Mouse (Mus musculus): ENCODE results near the gene Il1rn. TPM values are rescaled to one million over a fixed set of nuclear protein-coding genes. Genes with fewer than 3 reads are reported as not detected.
A peak's percentile ranks its signal among the peaks of the same experiment; 100 is the strongest.

Il1rn gene
- not detected for total RNA-seq (2021)

GRCm38 (mm10) chr2:24336545-24336944 lies at the start of gene Il1rn:
Gene Il1rn (plus strand): TSS chr2:24336853.
- intact Hi-C loops (cut with DNase I) = no loop called here
- no peak for DNase-seq (ENCODE audit: low spot score in 2 of 2)

GRCm38 (mm10) chr2:24290896-24291295 lies 45.8 kb upstream of the Il1rn start, which contains the start of gene Il1f10:
Gene Il1f10 (plus strand): TSS chr2:24291196.
- intact Hi-C loops (cut with DNase I) = no loop called here
- no peak for DNase-seq (ENCODE audit: low spot score in 2 of 2)

GRCm38 (mm10) chr2:24294616-24295015 lies 42.0 kb upstream of the Il1rn start:
- no peak for DNase-seq (ENCODE audit: low spot score in 2 of 2)
- intact Hi-C loops (cut with DNase I) = no loop called here

GRCm38 (mm10) chr2:24296837-24297236 lies 39.8 kb upstream of the Il1rn start:
- peak in 1 of 2 experiments; percentile 30 for DNase-seq (ENCODE audit: low spot score in 2 of 2)
- intact Hi-C loops (cut with DNase I) = loop anchor here (1.0 to 2.0 kb wide), 2 partner anchors 108 to 272 kb away; no protein-coding TSS in a partner anchor

- intact Hi-C loops (cut with DNase I) = no loop called here
- no peak for DNase-seq (ENCODE audit: low spot score in 2 of 2)
Observed at GRCm38 (mm10) chr2:24311302-24312001, 25.2 kb upstream of the Il1rn start.

- intact Hi-C loops (cut with DNase I) = no loop called here
- no peak for DNase-seq (ENCODE audit: low spot score in 2 of 2)
Observed at GRCm38 (mm10) chr2:24316919-24317318, 19.7 kb upstream of the Il1rn start.

GRCm38 (mm10) chr2:24317919-24318598 lies 18.6 kb upstream of the Il1rn start:
- intact Hi-C loops (cut with DNase I) = no loop called here
- DNase-seq (ENCODE audit: low spot score in 2 of 2) = no peak

- intact Hi-C loops (cut with DNase I) = no loop called here
Observed at GRCm38 (mm10) chr2:24335333-24335732, 1.3 kb upstream of the Il1rn start.

GRCm38 (mm10) chr2:24341395-24341885 lies 4.8 kb downstream of the Il1rn start:
- DNase-seq (ENCODE audit: low spot score in 2 of 2) = no peak
- intact Hi-C loops (cut with DNase I) = no loop called here

More at GRCm38 (mm10) chr2:24335333-24335732, 1.3 kb upstream of the Il1rn start:
- no peak for DNase-seq (ENCODE audit: low spot score in 2 of 2)

- DNase-seq (ENCODE audit: low spot score in 2 of 2) = no peak
- intact Hi-C loops (cut with DNase I) = no loop called here
Observed at GRCm38 (mm10) chr2:24344619-24345018, 8.0 kb downstream of the Il1rn start.

GRCm38 (mm10) chr2:24345056-24345455 lies 8.4 kb downstream of the Il1rn start:
- no peak for DNase-seq (ENCODE audit: low spot score in 2 of 2)
- intact Hi-C loops (cut with DNase I) = no loop called here

GRCm38 (mm10) chr2:24347926-24348325 lies 11.3 kb downstream of the Il1rn start:
- intact Hi-C loops (cut with DNase I) = no loop called here

GRCm38 (mm10) chr2:24351159-24351558 lies 14.5 kb downstream of the Il1rn start:
- no peak for DNase-seq (ENCODE audit: low spot score in 2 of 2)
- intact Hi-C loops (cut with DNase I) = no loop called here

More at GRCm38 (mm10) chr2:24347926-24348325, 11.3 kb downstream of the Il1rn start:
- no peak for DNase-seq (ENCODE audit: low spot score in 2 of 2)

GRCm38 (mm10) chr2:24353042-24353441 lies 16.4 kb downstream of the Il1rn start:
- no peak for DNase-seq (ENCODE audit: low spot score in 2 of 2)
- intact Hi-C loops (cut with DNase I) = no loop called here

GRCm38 (mm10) chr2:24357642-24358041 lies 21.0 kb downstream of the Il1rn start:
- intact Hi-C loops (cut with DNase I) = loop anchor here (5.0 kb wide), 2 partner anchors 50 to 210 kb away; no protein-coding TSS in a partner anchor
- no peak for DNase-seq (ENCODE audit: low spot score in 2 of 2)

GRCm38 (mm10) chr2:24359347-24359746 lies 22.7 kb downstream of the Il1rn start:
- DNase-seq (ENCODE audit: low spot score in 2 of 2) = no peak
- intact Hi-C loops (cut with DNase I) = loop anchor here (5.0 kb wide), 2 partner anchors 48 to 208 kb away; no protein-coding TSS in a partner anchor

GRCm38 (mm10) chr2:24363818-24364217 lies 27.2 kb downstream of the Il1rn start:
- no peak for DNase-seq (ENCODE audit: low spot score in 2 of 2)
- intact Hi-C loops (cut with DNase I) = no loop called here

- DNase-seq (ENCODE audit: low spot score in 2 of 2) = no peak
- intact Hi-C loops (cut with DNase I) = no loop called here
Observed at GRCm38 (mm10) chr2:24366214-24366975, 29.7 kb downstream of the Il1rn start.

- intact Hi-C loops (cut with DNase I) = no loop called here
- peak in 1 of 2 experiments; percentile 22 for DNase-seq (ENCODE audit: low spot score in 2 of 2)
Observed at GRCm38 (mm10) chr2:24367030-24367894, 30.6 kb downstream of the Il1rn start, which contains the start of gene Psd4. Gene Psd4 (plus strand): TSS chr2:24367580.
